Mouse (Mus musculus) bone marrow macrophage, adult 2 months (primary cell): Measurements from ENCODE around the gene Olfr117. TPM values are rescaled to one million over a fixed set of nuclear protein-coding genes. Genes with fewer than 3 reads are reported as not detected.
"Not testable (repeated sequence)": the region's sequence is repeated elsewhere in the genome, so short reads cannot be mapped to it uniquely, and the experiment has no call there.

Experiments
- H3K27ac ChIP-seq: 2 replicates; pipeline ENCODE4 v1.5.1; 2012; ENCODE audit warnings: low read depth, low read length; ENCODE audit not compliant: insufficient read depth
- H3K4me1 ChIP-seq: 2 replicates; pipeline ENCODE4 v1.6.1; 2012; ENCODE audit warnings: low read length; ENCODE audit not compliant: control insufficient read depth, insufficient read depth
- H3K4me3 ChIP-seq: 2 replicates; pipeline ENCODE4 v1.5.1; 2012; ENCODE audit warnings: mild to moderate bottlenecking, low read length, moderate library complexity; ENCODE audit not compliant: insufficient read depth
- CTCF ChIP-seq: IDR thresholded peaks from 2 replicates; pipeline ENCODE4 v1.5.1; 2012; ENCODE audit warnings: low read depth, mild to moderate bottlenecking, low read length, moderate library complexity
- POLR2A ChIP-seq: IDR thresholded peaks from 2 replicates; pipeline ENCODE4 v1.6.1; 2012; ENCODE audit warnings: mild to moderate bottlenecking, low read depth, low read length, borderline replicate concordance
- polyA plus RNA-seq: library from polyadenylated mRNA; stranded (reverse); fragments of >200 nt; gene quantifications from 2 replicates; pipeline ENCODE4 v1.2.4, GENCODE M21; 2012; ENCODE audit not compliant: missing spikeins, insufficient read depth, insufficient read length

Olfr117 gene
- 0.25 TPM in 1 of 2 replicates, not detected in the other for polyA plus RNA-seq

- Histone ChIP-seq H3K4me3 (no peak within 1 kb of the TSS), H3K27ac (no peak within 1 kb of the TSS)
- TF ChIP-seq POLR2A: no peak
Measured at GRCm38 (mm10) chr17:37663682-37664081, at the start of gene Olfr117. Olfr117 (minus strand) TSS chr17:37663782.

GRCm38 (mm10) chr17:37696264-37696663 is 32.7 kb upstream of the Olfr117 start, which contains the start of gene Olfr119:
Olfr119 (plus strand) TSS chr17:37696564.
- not testable (repeated sequence) for H3K27ac ChIP-seq, H3K4me3 ChIP-seq, H3K4me1 ChIP-seq

More at GRCm38 (mm10) chr17:37663682-37664081, at the start of gene Olfr117:
- no peaks in the 10 kb centered on the region for H3K4me1 ChIP-seq

GRCm38 (mm10) chr17:37666688-37667087 is 3.1 kb upstream of the Olfr117 start, which contains the start of gene Olfr118:
Olfr118 (plus strand) TSS chr17:37666988.
- Histone ChIP-seq H3K4me3 (no peak within 1 kb of the TSS), H3K27ac (no peak within 1 kb of the TSS), H3K4me1 (no peaks in the 10 kb centered on the region)
- TF ChIP-seq CTCF (no peak), POLR2A (no peak)

- no peak for TF ChIP-seq POLR2A
- TF ChIP-seq CTCF: no peak
- Histone ChIP-seq H3K4me3 (no peak within 1 kb of the TSS), H3K4me1 (no peaks in the 10 kb centered on the region), H3K27ac (no peak within 1 kb of the TSS)
Measured at GRCm38 (mm10) chr17:37627009-37627408, 36.6 kb downstream of the Olfr117 start, which contains the start of the genes Olfr115 and Olfr116. Olfr115 (minus strand) TSS chr17:37627109. Olfr116 (minus strand) TSS chr17:37627199.

Other genes starting within 250 kb of the Olfr117 start
- gene Olfr108, start 218.3 kb downstream of the Olfr117 start, polyA plus RNA-seq: not detected in 2 replicates
- gene Olfr109, start 204.9 kb downstream of the Olfr117 start, polyA plus RNA-seq: 0.35 TPM in 1 of 2 replicates, not detected in the other
- 1.1 TPM in 1 of 2 replicates, not detected in the other for gene H2-M2, start 180.2 kb downstream of the Olfr117 start, polyA plus RNA-seq
- 0.75 and 1.3 TPM in 2 replicates for gene Olfr110, start 171.3 kb downstream of the Olfr117 start, polyA plus RNA-seq
- 4.6 and 5.8 TPM in 2 replicates for gene Olfr111, start 155.8 kb downstream of the Olfr117 start, polyA plus RNA-seq
- gene Olfr112, start 94.3 kb downstream of the Olfr117 start, polyA plus RNA-seq: not detected in 2 replicates
- gene Olfr113, start 86.1 kb downstream of the Olfr117 start, polyA plus RNA-seq: not detected in 2 replicates
- gene Olfr114, start 71.0 kb downstream of the Olfr117 start, polyA plus RNA-seq: not detected in 2 replicates
- gene Olfr115, start 36.7 kb downstream of the Olfr117 start, polyA plus RNA-seq: not detected in 2 replicates
- gene Olfr116, start 36.6 kb downstream of the Olfr117 start, polyA plus RNA-seq: not detected in 2 replicates
- gene Olfr118, start 3.2 kb upstream of the Olfr117 start, polyA plus RNA-seq: not detected in 2 replicates
- gene Olfr119, start 32.8 kb upstream of the Olfr117 start, polyA plus RNA-seq: not detected in 2 replicates
- not detected in 2 replicates for gene Olfr120, start 58.0 kb upstream of the Olfr117 start, polyA plus RNA-seq
- not detected in 2 replicates for gene Olfr121, start 85.1 kb upstream of the Olfr117 start, polyA plus RNA-seq
- not detected in 2 replicates for gene Olfr122, start 104.8 kb upstream of the Olfr117 start, polyA plus RNA-seq
- not detected in 2 replicates for gene Olfr123, start 129.7 kb upstream of the Olfr117 start, polyA plus RNA-seq
- not detected in 2 replicates for gene Olfr124, start 136.1 kb upstream of the Olfr117 start, polyA plus RNA-seq
- not detected in 2 replicates for gene Olfr125, start 169.2 kb upstream of the Olfr117 start, polyA plus RNA-seq
- not detected in 2 replicates for gene Olfr126, start 183.7 kb upstream of the Olfr117 start, polyA plus RNA-seq
- gene Olfr127, start 236.7 kb upstream of the Olfr117 start, polyA plus RNA-seq: not detected in 2 replicates